Mouse (Mus musculus) B cell, adult 2 months (primary cell): ENCODE data around the gene Cfap58.
A peak's percentile ranks its signal among the peaks of the same experiment; 100 is the strongest.

ENCODE experiments used
- DNase-seq, 2 experiments: peaks; one replicate each; pipeline ENCODE4 v3.0.0; 2022

Cfap58 gene

DNA sequence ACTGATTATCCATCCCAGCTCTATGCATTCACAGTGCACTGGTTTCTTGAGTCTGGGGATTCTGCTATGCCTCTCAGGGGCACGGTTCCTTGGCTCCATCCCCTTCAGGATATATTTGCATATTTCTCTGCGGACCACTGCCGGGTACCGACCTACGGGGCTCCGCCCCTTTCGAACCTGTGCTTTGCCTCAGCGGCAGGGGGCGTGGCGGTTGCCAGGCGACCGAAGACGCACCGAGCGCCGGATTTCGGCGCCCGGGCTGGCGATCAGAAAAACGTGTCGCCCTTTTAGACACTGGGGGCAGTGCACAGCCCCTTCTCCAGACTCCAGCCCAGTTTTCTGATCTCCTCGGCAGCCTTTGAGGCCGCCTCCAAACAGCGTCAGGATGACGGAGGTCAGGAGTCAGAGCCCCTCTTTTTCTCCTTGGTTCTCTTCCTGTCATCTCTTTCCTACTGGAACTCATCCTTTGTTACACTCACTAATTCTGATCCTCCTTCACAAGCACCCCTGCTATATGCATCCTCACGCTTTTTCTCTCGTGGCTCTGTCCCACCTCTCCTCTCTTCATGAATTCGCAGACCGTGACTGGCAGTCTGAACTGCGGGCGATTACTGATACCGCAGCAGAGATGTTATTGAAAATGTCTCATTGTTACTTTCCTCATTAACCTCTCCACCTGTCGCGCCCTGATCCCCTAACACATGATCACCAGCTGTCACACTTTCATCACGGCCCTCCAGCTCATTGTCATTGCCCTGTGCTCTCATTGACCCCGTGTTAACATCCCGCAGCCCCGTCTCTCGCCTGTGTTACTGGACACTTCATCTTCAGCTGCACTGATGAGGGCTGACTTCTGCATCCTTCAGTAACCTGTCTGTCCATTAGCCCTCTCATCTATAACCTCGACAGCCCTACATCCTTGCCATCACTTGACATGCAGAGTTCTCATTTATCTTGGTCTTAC, at the start of gene Cfap58:
Cfap58 (plus strand) TSS at position 233 of the 964 bp plus-strand sequence.
- peak; percentile 91 to 92 for DNase-seq

DNA sequence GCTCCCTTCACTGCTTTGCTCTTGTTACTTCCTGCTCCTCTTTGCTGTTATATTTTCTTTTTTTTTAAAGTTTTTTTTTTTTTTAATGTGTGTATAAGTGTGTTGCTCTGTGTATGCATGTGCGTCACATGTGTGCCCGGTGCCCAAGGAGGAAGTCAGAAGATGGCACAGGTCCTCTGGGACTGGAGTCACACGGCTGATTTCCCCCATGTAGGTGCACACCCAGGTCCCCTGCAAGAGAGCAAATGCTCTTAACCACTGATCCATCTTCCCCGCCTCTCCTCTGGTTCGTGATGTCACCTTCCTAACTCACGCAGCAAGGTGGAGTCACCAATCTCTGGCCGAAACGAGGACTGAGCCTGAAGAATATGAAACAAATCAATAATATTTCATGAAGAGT, 49.4 kb upstream of the Cfap58 start:
- peak; percentile 87 to 92 for DNase-seq

GRCm38 (mm10) chr19:47890489-47891130, 46.9 kb upstream of the Cfap58 start:
- DNase-seq, result peak; percentile 45 to 48

GRCm38 (mm10) chr19:47891562-47892312, 45.7 kb upstream of the Cfap58 start:
- peak in 1 of 2 experiments; percentile 5 for DNase-seq

- DNase-seq, result peak in 1 of 2 experiments; percentile 15
Measured at GRCm38 (mm10) chr19:47893092-47893491, 44.4 kb upstream of the Cfap58 start.

GRCm38 (mm10) chr19:47898472-47899079, 38.9 kb upstream of the Cfap58 start:
- no peak for DNase-seq

DNA sequence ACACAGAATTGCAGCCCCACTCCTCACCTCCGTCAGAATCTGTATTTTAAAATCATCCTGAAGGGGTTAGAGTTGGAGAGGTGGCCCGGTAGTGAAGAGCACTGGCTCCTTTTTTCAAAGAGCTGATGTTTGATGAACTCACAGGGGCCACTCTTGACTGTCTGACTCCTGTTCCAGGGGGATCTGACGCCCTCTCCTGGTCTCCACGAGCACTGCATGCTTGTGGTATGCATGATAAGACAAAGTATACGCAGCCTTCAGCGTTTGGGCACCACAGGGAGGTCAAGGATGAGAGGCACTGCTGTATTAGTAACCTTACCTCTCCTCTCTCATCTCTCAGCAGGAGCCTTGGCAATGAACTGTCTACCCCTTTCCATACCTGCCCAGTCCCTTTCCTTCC, 37.5 kb upstream of the Cfap58 start:
- peak; percentile 71 to 72 for DNase-seq

DNA sequence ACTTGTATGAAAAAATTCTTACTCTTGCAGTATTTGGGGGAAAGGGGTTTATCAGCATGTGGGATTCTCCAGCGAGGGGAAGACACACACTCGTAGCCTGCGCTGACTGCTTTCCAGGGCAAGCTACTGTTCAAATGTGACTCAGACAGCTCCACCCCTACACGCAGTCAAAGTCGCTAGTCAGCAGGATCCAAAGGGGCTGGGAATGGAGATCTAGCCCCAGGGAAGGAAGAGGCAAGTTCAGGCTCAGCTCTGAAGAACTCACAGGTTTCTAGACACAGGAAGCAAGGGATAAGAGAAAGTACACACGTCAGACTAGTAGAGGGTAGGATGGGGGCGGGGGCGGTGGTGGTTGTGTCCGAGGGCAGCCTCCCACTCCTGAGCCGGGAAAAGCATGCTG, 36.9 kb upstream of the Cfap58 start:
- DNase-seq, result no peak

DNA sequence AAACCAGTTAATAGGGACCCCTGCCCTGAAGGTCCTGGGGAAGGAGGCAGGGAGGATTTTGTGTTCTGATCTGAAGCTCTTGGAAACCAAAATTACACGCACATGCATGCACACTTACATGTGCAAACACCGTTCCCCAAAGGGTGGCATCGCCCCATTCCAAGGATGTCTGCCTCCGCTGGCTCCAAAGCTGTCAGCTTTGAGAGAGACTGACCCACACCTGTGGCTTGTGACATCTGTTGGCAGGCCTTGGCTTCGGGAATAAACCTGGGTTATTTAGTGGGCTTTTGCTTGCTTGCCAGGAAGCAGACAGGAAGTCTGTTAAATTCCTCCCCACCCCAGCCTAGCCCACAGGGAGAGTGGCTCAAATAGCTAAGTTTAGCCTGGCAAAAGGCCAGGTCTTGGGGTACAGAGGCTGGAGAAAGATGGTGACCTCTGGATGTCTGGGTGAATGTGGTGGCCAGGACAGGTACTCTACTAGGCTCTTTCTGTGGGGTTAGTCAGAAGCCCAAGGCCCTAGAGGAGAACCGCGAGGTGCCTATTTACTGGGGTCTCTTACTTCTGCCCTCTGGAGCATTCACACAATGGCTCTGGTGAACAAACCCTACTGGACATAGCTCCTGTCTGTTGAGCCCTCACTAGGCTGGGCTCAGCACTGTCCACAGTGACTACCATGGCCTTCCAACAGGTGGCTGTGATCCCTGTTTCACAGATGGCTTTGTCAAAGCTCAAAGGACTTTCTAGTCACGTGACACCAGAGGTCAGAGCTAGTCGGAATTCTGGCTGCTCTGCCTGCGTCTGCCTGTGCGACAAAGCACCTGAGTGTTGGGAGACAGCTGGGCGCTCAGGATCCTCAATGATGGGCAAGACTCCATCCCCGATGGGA, 34.9 kb upstream of the Cfap58 start:
- no peak for DNase-seq

- no peak for DNase-seq
Measured at GRCm38 (mm10) chr19:47903679-47904078, 33.8 kb upstream of the Cfap58 start.

DNA sequence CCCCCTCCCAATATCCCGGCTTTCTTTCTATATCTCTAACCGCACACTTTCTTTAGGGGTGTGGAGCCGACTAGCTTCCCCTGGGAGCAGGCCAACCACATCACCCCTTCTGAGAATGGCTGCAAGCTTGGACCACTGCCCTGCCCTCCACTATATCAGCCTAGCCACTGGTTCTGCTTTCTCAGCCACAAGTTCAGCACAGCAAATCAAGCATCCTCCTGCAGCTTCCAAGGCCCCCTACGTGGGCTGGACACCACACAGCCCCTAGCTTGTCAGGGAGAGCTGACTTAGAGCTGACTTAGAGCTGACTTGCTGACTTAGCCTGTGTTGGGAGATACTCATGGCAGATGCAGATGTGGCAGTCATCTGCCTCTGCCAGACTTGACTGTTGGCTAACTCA, 32.4 kb upstream of the Cfap58 start:
- peak in 1 of 2 experiments; percentile 13 for DNase-seq

GRCm38 (mm10) chr19:47905603-47906002, 31.9 kb upstream of the Cfap58 start:
- DNase-seq, result peak; percentile 60 to 72

DNA sequence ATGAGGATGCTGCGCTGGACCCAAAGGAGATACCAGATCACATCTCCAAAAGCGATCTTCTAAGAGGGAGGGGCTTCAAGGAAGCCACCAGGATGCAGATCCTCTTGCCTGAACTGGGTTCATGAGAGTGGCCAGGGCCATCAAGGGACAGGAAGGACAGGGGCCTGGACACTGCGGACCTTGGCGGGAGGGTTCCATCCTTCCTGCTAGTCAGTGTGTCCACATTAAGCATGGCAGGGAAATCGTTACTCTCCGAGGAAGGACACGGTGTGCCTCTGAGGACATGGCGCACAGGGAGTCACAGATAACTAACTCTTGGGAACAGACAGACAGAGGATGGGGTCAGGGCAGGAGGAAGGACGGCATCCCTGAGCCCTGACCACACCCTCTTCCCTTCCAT, 29.9 kb upstream of the Cfap58 start:
- DNase-seq, result no peak

GRCm38 (mm10) chr19:47908961-47909371, 28.5 kb upstream of the Cfap58 start:
- DNase-seq, result peak; percentile 4 to 12

- DNase-seq, result peak; percentile 48
Measured at GRCm38 (mm10) chr19:47909387-47910116, 27.9 kb upstream of the Cfap58 start.

- DNase-seq, result peak; percentile 36 to 44
Measured at GRCm38 (mm10) chr19:47910117-47910618, 27.3 kb upstream of the Cfap58 start.

GRCm38 (mm10) chr19:47910751-47911150, 26.7 kb upstream of the Cfap58 start:
- peak; percentile 4 to 10 for DNase-seq

DNA sequence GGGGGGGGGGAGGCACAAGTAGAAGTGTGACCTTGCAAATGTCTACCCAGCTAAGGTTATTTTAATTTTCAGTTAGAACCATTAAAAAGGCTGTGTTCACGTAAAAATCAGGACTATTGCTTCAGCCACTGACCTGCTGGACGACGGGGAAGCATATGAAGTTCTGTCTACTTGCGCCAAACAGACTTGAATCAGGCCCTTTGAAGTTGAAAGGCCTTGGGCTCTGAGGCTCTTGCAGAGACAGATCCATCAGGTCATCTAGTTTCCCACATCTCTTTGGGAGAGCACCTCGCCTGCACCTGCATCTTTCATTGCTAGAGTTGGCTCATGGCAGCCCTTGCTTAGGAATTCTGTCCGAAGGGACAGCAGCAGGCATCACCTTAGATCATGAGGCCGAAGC, 24.1 kb upstream of the Cfap58 start:
- DNase-seq, result no peak

DNA sequence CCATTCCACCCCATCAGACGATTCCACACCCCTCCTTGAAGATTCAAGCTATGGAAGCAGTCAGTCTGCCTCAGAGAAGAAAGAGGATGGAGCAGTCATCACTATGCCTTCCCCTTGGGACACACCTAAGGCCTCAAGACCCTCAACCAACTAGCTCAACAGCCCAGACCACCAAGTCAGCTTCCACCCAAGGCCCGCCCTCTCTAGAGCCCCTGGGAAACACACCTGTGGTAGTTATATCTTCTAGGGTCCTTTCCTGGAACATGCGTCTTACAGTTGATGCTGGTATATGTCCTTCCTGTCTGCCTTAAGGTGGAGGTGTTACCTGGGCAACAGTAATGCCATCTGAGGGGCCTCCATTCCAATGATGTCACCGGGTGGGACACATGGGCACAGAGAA, 23.3 kb upstream of the Cfap58 start:
- peak; percentile 4 to 10 for DNase-seq

- DNase-seq, result peak; percentile 70 to 78
Measured at GRCm38 (mm10) chr19:47915251-47915650, 22.2 kb upstream of the Cfap58 start.

DNA sequence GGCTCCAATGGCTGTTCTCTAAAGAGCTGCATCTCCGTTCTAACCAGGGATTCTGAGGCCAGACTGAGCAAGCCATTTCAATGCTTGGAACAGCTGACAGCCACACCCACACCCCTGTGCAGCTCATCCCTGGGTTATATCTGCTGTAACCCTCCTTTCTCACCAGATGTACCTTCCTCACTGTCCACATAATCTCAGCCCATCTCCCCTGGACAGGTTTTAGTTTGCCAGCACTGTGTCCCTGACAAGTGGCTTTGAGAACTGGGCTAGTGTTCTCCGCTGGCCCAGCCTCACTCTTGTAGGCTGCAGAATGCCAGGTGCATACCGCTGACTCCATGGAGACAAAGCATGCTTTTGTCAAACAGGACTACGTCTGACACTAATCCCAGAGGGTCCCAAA, 20.1 kb upstream of the Cfap58 start:
- DNase-seq, result peak in 1 of 2 experiments; percentile 3
